In genomic region chr14:58075433-58076029, GRCm38 (mm10) we compare ENCODE assay signal across 8 mouse cellular contexts. TPM values are rescaled to one million over a fixed set of nuclear protein-coding genes. Genes with fewer than 3 reads are reported as not detected.
A peak's percentile ranks its signal among the peaks of the same experiment; 100 is the strongest.
DNase-seq lines count a peak whose midpoint lies in the region; ATAC-seq and TF ChIP-seq lines count a peak whose summit lies in the region.

No protein-coding gene starts in this region.

- ATAC-seq in hindbrain, embryonic 14.5 days (ENCODE audit: low FRiP score) = peak; percentile 16; the same call in 1 of the 2 replicates
- ATAC-seq in limb, embryonic 11.5 days (ENCODE audit: insufficient number of reproducible peaks, low FRiP score, low TSS enrichment, low read depth) = peak; percentile 27
- peak; percentile 31 for ATAC-seq in neural tube, embryonic 12.5 days (ENCODE audit: low FRiP score, low read depth)

- intact Hi-C loops in gastrocnemius, postnatal 14 days (cut with DNase I; ENCODE audit: low total_unique reads) = loop anchor here (5.0 kb wide), 1 partner anchor 1597 kb away; no protein-coding TSS in a partner anchor

- TF ChIP-seq POLR2A in embryonic fibroblast, embryonic 13.5 days (IDR thresholded peaks at IDR 0.05; ENCODE audit: low read depth, low read length) = no peak

- H3K9ac ChIP-seq in hindbrain, embryonic 14.5 days = peak overlapping the region; percentile 86
- H3K9ac ChIP-seq in limb, embryonic 11.5 days (ENCODE audit: low read length) = peak overlapping the region; percentile 48
- H3K9ac ChIP-seq in neural tube, embryonic 12.5 days = peak overlapping the region; percentile 68

- H3K4me2 ChIP-seq in hindbrain, embryonic 14.5 days (replicated peaks) = peak overlapping the region; percentile 96
- H3K4me2 ChIP-seq in limb, embryonic 11.5 days (ENCODE audit: low read depth, severe bottlenecking) = peak overlapping the region; percentile 95
- H3K4me2 ChIP-seq in neural tube, embryonic 12.5 days (replicated peaks) = peak overlapping the region; percentile 96

- H3K4me3 ChIP-seq in embryonic fibroblast, embryonic 13.5 days (ENCODE audit: insufficient read depth, low read length) = peak overlapping the region; percentile 42
- H3K4me3 ChIP-seq in hindbrain, embryonic 14.5 days (replicated peaks; ENCODE audit: low read length) = peak overlapping the region; percentile 73
- H3K4me3 ChIP-seq in limb, embryonic 11.5 days (ENCODE audit: low read depth, low read length) = peak overlapping the region; percentile 57
- peak overlapping the region; percentile 58 for H3K4me3 ChIP-seq in neural tube, embryonic 12.5 days

- WGBS in hindbrain, embryonic 14.5 days = under 1% methylated on average over 31 of the region's 31 CpGs
- WGBS in limb, embryonic 11.5 days = under 1% methylated on average over 30 of the region's 31 CpGs
- WGBS in neural tube, embryonic 12.5 days = under 1% methylated on average over 31 of the region's 31 CpGs

- H3K9me3 ChIP-seq in hindbrain, embryonic 14.5 days (ENCODE audit: control insufficient read depth, low read length) = no peaks in the 10 kb centered on the region
- H3K9me3 ChIP-seq in limb, embryonic 11.5 days (ENCODE audit: control insufficient read depth, low read length) = no peaks in the 10 kb centered on the region
- H3K9me3 ChIP-seq in neural tube, embryonic 12.5 days = no peaks in the 10 kb centered on the region

- no peak overlapping the region for H3K27ac ChIP-seq in embryonic fibroblast, embryonic 13.5 days (ENCODE audit: insufficient read depth, low read length)
- peak overlapping the region; percentile 90 for H3K27ac ChIP-seq in hindbrain, embryonic 14.5 days
- H3K27ac ChIP-seq in limb, embryonic 11.5 days (replicated peaks; ENCODE audit: low read depth, low read length) = no peak overlapping the region; the same call in 1 of the 2 replicates
- peak overlapping the region; percentile 29 for H3K27ac ChIP-seq in neural tube, embryonic 12.5 days

- peaks cover 9% of the 10 kb centered on the region for H3K4me1 ChIP-seq in embryonic fibroblast, embryonic 13.5 days (ENCODE audit: control insufficient read depth, insufficient read depth, low read length)
- peaks cover 17% of the 10 kb centered on the region for H3K4me1 ChIP-seq in hindbrain, embryonic 14.5 days (replicated peaks; ENCODE audit: control insufficient read depth, insufficient read depth, low read length)
- H3K4me1 ChIP-seq in limb, embryonic 11.5 days (ENCODE audit: control insufficient read depth, insufficient read depth, low read length) = peaks cover 18% of the 10 kb centered on the region
- H3K4me1 ChIP-seq in neural tube, embryonic 12.5 days = peaks cover 48% of the 10 kb centered on the region

- H3K36me3 ChIP-seq in hindbrain, embryonic 14.5 days (replicated peaks; ENCODE audit: control insufficient read depth, insufficient read depth) = no peaks in the 10 kb centered on the region
- no peaks in the 10 kb centered on the region for H3K36me3 ChIP-seq in limb, embryonic 11.5 days (ENCODE audit: control insufficient read depth, insufficient read depth, low read length)
- H3K36me3 ChIP-seq in neural tube, embryonic 12.5 days = no peaks in the 10 kb centered on the region

- peak; percentile 14 for DNase-seq in gastrocnemius, postnatal 10 days
- DNase-seq in gastrocnemius, postnatal 14 days = no peak
- peak; percentile 54 to 69 for DNase-seq in adrenal gland, postnatal 36 days
- peak; percentile 32 for DNase-seq in hindbrain, embryonic 14.5 days (ENCODE audit: low spot score)
- peak; percentile 64 for DNase-seq in limb, embryonic 11.5 days (ENCODE audit: low spot score)
- no peak for DNase-seq in ovary, postnatal 10 days (ENCODE audit: low spot score)

- H3K27me3 ChIP-seq in hindbrain, embryonic 14.5 days (ENCODE audit: control insufficient read depth, insufficient read depth, low read length) = peaks cover 39% of the 10 kb centered on the region
- peaks cover 38% of the 10 kb centered on the region for H3K27me3 ChIP-seq in limb, embryonic 11.5 days (ENCODE audit: control insufficient read depth, insufficient read depth, low read length)
- H3K27me3 ChIP-seq in neural tube, embryonic 12.5 days (replicated peaks) = peaks cover 52% of the 10 kb centered on the region

- no peak for TF ChIP-seq CTCF in embryonic fibroblast, embryonic 13.5 days (IDR thresholded peaks at IDR 0.05; ENCODE audit: borderline replicate concordance, insufficient read depth, low read length)

RNA-seq across cellular contexts. Expression of gene Fgf9, which starts 5.2 kb away (rescaled TPM):
- total RNA-seq in gastrocnemius, postnatal 10 days (2021) = 1 to 10 TPM; 1.2 to 1.8 TPM
- 1 to 10 TPM in 1 of 2 experiments, under 1 TPM in 1; 0.64 to 1.0 TPM for total RNA-seq in gastrocnemius, postnatal 14 days (2021)
- 10 to 100 TPM; 10.1 to 23.9 TPM for total RNA-seq in adrenal gland, postnatal 36 days (2021)
- polyA plus RNA-seq in embryonic fibroblast, embryonic 13.5 days (2011; ENCODE audit: insufficient read length, low read depth, missing spikeins) = 0.60 and 1.4 TPM in 2 replicates
- polyA plus RNA-seq in hindbrain, embryonic 14.5 days (2014; fragmentation: Nextera tagmentation; extraction: Ambion mirVana) = 18.4 and 19.0 TPM in 2 replicates
- 9.4 and 11.6 TPM in 2 replicates for polyA plus RNA-seq in limb, embryonic 11.5 days (2014; fragmentation: Nextera tagmentation; extraction: Ambion mirVana)
- 10.9 and 11.3 TPM in 2 replicates for polyA plus RNA-seq in neural tube, embryonic 12.5 days (2016; fragmentation: Nextera tagmentation; extraction: Ambion mirVana)

Comparison
In these comparisons a context has a peak if more than half of its experiments do, and no peak if none do; other contexts are left out.
1. DNase-seq: peak in gastrocnemius, postnatal 10 days (single experiment), adrenal gland, postnatal 36 days (2 of 2), hindbrain, embryonic 14.5 days (single experiment) and limb, embryonic 11.5 days (single experiment); none in gastrocnemius, postnatal 14 days (single experiment) and ovary, postnatal 10 days (single experiment).
2. H3K27ac ChIP-seq: peak in hindbrain, embryonic 14.5 days (single experiment) and neural tube, embryonic 12.5 days (single experiment); none in embryonic fibroblast, embryonic 13.5 days (single experiment) and limb, embryonic 11.5 days (single experiment).
3. Peak in every context shown above with its lines, with median percentiles within 50 percentile points of each other: H3K4me3 ChIP-seq, ATAC-seq, H3K4me2 ChIP-seq and H3K9ac ChIP-seq.